Mouse (Mus musculus) embryonic fibroblast, embryonic 13.5 days (primary cell): ENCODE measurements around the gene Tigd3.

Experiments
- CTCF ChIP-seq: IDR thresholded peaks from 2 replicates; pipeline ENCODE4 v1.5.1; 2011; ENCODE audit warnings: mild to moderate bottlenecking, control low read depth, low read length, moderate library complexity, borderline replicate concordance; ENCODE audit not compliant: insufficient read depth
- POLR2A ChIP-seq: IDR thresholded peaks from 2 replicates; pipeline ENCODE4 v1.6.1; 2011; ENCODE audit warnings: low read depth, mild to moderate bottlenecking, control low read depth, low read length, moderate library complexity

DNA sequence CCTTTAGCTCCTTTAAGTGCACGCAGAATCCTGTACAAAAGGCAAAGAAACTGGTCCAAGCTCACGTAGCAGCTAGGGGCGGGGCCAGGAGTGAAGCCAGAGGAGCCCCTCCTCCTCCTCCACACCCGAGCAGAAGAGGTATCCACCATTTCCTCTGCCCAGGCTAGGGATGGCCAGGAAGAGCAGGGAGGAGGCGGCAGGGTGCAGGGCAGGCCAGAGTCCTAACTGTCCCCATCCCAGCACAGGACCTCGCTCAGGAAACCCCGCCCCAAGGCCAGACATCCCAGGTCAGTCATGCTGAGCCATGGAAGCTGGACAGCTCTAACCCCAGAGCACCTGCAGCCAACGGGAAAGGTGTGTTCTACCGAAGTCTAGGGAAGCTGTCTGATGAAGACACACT, 27.8 kb upstream of the Tigd3 start:
- TF ChIP-seq CTCF, result no peak
- no peak for TF ChIP-seq POLR2A
